Mouse (Mus musculus): ENCODE results near the gene Begain. TPM values are rescaled to one million over a fixed set of nuclear protein-coding genes. Genes with fewer than 3 reads are reported as not detected.
A peak's percentile ranks its signal among the peaks of the same experiment; 100 is the strongest.

The Begain gene
- 100 to 1,000 TPM; 164 to 172 TPM for total RNA-seq (2021)
- long read RNA-seq, experiment 1, transcript Begain-203 (7 exons, 2,707 nt), result major isoform, 100 of 136 reads
- long read RNA-seq, experiment 1, partial matches to known transcripts, result 2 of 136 reads
- long read RNA-seq, experiment 1, other reads (novel, unspliced or antisense), result 34 of 136 reads
- long read RNA-seq, experiment 2, transcript Begain-203 (7 exons, 2,707 nt), result major isoform, 121 of 180 reads
- long read RNA-seq, experiment 2, partial matches to known transcripts, result 17 of 180 reads
- long read RNA-seq, experiment 2, other reads (novel, unspliced or antisense), result 42 of 180 reads

DNA sequence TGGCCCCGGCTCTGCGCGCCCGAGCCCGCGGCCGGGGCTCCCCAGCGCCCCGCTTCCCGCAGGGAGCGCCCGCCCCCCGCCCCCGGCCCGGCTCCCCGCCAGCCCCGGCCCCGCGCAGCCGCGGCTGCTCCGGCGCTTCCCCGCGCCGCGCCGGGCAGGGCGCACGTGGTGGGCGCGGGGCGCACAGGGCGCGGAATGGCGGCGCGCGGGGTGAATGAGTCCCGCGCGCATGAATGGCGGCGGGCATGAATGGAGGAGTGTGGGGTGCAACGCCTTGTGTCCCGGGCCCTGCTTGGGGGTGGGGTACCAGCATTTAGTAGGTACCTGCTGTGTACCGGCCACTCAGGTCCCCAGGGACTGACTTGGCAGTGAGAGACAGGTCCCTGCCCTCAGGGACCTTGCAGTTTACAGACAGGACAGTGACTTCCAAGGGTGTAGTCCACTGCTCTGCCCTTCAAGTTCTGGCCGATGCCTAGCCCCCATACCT, at the start of gene Begain:
TSS of gene Begain (minus strand) at position 51 of the 487 bp plus-strand sequence.
- no peak for DNase-seq (ENCODE audit: low spot score in 2 of 2)
- intact Hi-C loops (cut with DNase I), result loop anchor here (5.0 kb wide), 1 partner anchor 324 kb away; no protein-coding TSS in a partner anchor

DNA sequence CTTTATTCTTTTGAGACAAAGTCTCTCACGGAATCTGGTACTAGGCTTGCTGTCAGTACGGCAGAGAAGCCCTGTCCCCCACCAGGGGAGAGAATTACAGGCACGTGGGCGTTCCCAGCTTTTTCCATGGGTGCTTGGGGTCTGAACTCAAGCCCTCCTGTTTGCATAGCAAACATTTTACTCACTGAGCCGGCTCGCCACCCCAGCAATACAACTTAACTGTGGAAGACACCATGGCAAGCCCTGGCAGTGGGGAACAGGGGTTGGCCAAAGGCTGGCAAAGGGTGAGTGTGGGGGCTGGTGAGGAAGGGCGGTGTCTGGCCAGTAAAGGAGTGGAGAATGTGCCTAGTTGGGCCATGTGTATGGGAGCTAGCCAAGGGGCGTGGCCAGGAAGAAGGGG, 47.7 kb upstream of the Begain start:
- intact Hi-C loops (cut with DNase I), result no loop called here
- no peak for DNase-seq (ENCODE audit: low spot score in 2 of 2)

DNA sequence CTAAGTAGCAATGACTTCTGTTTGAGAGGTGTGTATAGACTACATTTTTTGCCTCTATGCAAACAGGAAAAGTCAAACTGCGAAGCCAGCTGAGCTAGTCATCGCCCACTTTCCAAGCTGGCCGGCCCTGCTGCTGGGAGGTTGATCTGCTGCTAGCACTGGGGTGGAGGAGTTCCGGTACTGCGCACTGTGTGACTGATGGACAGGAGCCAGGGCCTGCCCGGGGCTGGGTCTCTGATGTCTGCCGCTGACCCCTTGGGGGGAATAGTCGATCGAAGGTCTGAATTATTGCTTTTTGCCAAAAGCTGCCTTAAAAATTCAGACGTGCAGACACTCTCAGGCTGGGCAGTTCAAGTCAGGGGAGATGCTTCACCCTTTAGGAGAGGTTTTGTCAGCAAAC, 47.1 kb upstream of the Begain start:
- no peak for DNase-seq (ENCODE audit: low spot score in 2 of 2)
- intact Hi-C loops (cut with DNase I), result no loop called here

GRCm38 (mm10) chr12:109112996-109113592, 45.1 kb upstream of the Begain start:
- DNase-seq (ENCODE audit: low spot score in 2 of 2), result peak; percentile 8 to 10

DNA sequence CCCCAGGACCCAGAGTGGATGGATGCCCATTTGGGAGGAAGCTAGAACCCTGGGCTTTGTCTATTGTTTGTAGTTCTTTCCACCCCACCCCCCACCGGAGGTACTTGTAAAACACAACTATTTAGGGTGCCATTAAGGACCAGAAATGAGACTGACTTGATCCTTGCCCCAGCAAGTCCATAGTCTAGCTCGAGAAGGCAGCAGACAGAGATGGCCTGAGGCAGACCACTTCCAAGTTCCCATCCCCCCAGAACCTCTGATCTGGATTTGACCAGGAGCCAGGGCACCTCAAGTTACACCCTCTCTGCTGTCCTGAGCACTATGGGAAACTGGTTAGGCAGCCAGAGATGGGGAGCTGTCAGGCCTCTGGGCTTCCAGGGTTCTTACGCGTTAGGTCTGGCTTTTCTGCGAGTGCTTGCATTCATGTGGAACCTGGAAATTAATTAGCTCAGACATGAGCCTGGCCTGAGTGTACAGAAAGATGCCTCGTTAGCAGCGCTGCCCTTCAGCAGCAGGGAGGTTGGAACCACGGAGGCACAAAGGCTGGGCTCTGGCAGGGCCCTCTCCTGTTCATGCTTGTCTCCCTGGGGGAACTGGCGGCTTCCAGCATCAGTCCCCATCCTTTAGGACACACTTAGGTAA, 44.5 kb upstream of the Begain start:
- no peak for DNase-seq (ENCODE audit: low spot score in 2 of 2)
- intact Hi-C loops (cut with DNase I), result no loop called here

More at GRCm38 (mm10) chr12:109112996-109113592, 45.1 kb upstream of the Begain start:
- intact Hi-C loops (cut with DNase I), result no loop called here

DNA sequence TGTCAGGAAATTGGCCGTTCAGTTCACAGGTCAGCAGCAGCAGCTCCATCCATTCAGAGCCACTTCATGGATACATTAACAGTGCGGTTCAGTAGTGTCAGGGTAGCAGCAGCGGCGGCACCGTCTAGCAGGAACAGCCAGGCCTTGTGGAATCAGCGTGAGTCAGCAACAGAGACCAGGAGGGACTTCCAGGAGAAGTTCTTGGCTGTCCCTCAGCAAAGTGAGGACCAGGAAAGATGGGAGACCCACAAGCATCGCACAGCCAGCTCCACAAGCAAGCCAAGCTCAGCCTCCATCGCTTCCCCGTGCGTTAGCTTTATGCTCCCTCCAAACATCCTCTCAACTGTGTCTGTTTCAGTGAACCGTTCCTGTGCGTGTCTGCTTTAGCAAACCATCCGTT, 40.9 kb upstream of the Begain start:
- no peak for DNase-seq (ENCODE audit: low spot score in 2 of 2)
- intact Hi-C loops (cut with DNase I), result no loop called here

DNA sequence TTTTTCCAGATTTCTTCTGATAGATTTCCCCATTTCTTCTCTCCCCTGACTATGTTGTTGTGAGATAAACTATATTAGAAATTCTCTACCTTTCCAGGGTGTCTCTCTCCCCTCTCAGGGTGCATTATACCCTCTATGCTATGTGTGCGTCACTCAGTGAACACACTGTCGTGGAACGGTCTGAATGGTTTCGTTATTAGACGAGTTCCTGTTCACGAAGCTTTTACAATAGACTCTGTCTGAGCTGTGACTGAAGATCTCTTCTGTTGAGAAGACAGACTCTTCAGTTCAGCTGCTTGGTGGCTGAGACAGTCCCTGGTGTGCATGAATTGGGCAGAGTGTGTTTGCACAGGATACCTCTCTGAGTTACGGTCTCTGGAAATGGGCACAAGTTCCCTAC, 32.4 kb upstream of the Begain start:
- intact Hi-C loops (cut with DNase I), result no loop called here
- no peak for DNase-seq (ENCODE audit: low spot score in 2 of 2)

DNA sequence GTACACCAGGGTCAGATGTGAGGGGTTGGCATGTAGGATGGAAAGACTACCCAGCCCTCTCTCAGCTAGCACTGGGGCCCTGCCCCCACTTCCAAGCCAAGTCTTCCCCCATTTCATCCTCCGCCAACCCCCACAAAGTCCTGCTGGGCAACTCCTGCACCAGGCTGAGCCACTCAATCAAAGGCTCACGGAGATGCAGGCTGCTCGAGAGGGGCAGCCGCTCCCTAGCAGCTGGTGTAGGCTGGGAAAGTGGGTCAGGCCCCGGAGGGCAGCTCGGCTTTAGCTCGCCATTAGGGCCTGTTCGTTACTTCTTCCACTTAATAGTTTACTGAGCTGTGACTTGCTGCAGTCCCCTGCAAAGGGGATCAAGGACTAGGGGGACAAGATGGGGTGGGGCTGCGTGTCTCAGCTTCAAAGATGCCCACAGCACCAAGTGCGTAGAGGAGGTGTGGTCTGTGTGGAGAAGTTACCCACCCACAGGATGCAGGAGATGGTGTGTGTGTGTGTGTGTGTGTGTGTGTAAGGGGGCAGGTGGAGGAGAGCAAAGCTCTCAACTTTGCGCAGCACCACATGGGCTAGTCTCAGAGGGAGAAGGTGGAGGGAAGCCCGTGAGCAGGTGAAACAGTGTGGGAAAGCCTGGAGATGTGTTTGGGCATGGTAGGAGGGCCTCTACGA, 22.6 kb upstream of the Begain start:
- intact Hi-C loops (cut with DNase I), result no loop called here
- DNase-seq (ENCODE audit: low spot score in 2 of 2), result no peak

DNA sequence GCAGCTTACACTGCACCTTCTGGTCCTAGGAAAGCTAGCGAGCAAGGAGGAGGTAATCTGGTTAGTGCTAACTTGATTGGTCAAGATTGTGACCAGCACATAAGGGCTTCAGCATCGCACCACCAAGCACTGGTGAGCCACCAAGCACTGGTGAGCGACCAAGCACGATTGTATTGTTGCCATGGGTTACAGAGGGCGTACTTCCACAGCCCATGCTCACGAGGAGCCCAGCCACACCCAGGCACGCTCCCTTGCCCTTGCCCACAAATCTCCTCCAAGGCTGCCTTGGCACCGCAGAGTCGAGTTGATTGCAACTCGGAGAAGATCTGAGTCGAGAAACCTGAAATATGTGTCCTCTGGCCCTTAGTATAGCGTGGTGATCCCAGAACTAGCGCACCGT, 22.0 kb upstream of the Begain start:
- intact Hi-C loops (cut with DNase I), result no loop called here
- DNase-seq (ENCODE audit: low spot score in 2 of 2), result no peak

- intact Hi-C loops (cut with DNase I), result no loop called here
- no peak for DNase-seq (ENCODE audit: low spot score in 2 of 2)
Observed at GRCm38 (mm10) chr12:109086111-109086510, 18.1 kb upstream of the Begain start.

DNA sequence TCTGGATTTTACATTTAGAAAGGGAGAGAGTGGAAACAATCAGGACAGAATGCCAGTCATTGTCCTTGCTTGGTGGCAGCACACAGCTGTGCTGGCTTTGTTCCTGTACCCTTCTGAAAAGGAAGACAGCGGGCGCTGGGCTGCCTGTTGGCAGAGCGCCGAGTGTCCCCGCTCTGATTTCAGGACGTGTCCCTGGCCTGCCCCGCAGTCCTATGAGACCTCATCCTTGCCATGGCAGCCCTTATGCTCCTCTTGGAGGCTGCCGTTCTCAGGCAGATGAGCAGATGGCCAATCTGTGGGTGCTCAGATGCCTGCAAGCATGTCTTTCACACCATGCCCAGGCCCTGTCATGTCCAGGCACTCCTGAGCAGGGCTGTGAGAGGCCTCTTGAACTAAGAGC, 17.7 kb upstream of the Begain start:
- intact Hi-C loops (cut with DNase I), result no loop called here
- DNase-seq (ENCODE audit: low spot score in 2 of 2), result peak; percentile 17 to 25

GRCm38 (mm10) chr12:109085046-109085445, 17.0 kb upstream of the Begain start:
- intact Hi-C loops (cut with DNase I), result no loop called here
- DNase-seq (ENCODE audit: low spot score in 2 of 2), result no peak

- DNase-seq (ENCODE audit: low spot score in 2 of 2), result no peak
- intact Hi-C loops (cut with DNase I), result no loop called here
Observed at GRCm38 (mm10) chr12:109083476-109083875, 15.5 kb upstream of the Begain start.

DNA sequence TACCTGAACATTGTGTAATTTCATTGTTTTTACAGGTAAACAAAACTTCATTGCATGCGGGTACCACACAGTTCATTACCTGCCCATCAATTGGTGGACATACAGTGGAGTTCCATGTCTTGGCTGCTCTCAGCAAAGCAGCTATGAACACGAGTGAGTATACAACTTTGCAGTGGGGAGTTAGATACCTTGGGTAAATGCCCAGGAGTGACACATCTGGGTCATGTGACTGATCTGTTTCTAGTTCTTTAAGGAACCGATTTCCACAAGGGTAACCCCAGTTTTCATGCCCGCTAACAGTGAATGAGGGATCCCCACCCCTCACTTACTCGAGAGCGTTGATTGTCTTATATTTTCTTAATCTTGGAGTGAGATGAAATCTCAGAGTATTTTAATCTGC, 9.0 kb upstream of the Begain start:
- no peak for DNase-seq (ENCODE audit: low spot score in 2 of 2)
- intact Hi-C loops (cut with DNase I), result no loop called here

GRCm38 (mm10) chr12:109074777-109075285, 6.8 kb upstream of the Begain start:
- intact Hi-C loops (cut with DNase I), result no loop called here
- DNase-seq (ENCODE audit: low spot score in 2 of 2), result no peak

DNA sequence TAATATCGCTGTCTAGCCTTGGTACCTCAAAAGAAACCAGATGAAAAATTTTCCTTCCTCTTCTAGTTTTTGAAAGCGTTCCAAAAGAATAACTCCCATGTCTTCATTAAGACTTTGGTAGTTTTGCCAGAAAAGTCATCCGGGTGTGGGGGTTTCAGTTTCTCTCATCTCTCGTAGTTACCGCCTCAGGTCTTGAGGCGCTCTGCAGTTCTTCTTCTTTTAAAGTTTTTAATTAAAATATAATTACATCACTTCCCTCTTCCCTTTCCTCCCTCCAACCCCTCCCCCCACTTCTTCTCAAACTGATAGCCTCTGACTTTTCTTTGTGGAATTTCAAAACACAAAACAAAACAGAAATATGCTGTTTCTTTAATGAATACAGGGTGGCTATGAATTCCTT, 6.1 kb upstream of the Begain start:
- intact Hi-C loops (cut with DNase I), result no loop called here
- no peak for DNase-seq (ENCODE audit: low spot score in 2 of 2)

GRCm38 (mm10) chr12:109071248-109071647, 3.2 kb upstream of the Begain start:
- DNase-seq (ENCODE audit: low spot score in 2 of 2), result no peak
- intact Hi-C loops (cut with DNase I), result no loop called here

GRCm38 (mm10) chr12:109069751-109070150, 1.7 kb upstream of the Begain start:
- intact Hi-C loops (cut with DNase I), result loop anchor here (5.0 kb wide), 1 partner anchor 323 kb away; no protein-coding TSS in a partner anchor
- no peak for DNase-seq (ENCODE audit: low spot score in 2 of 2)

GRCm38 (mm10) chr12:109068738-109069137, 721 bp upstream of the Begain start:
- no peak for DNase-seq (ENCODE audit: low spot score in 2 of 2)

More at GRCm38 (mm10) chr12:109068738-109069137, 721 bp upstream of the Begain start:
- intact Hi-C loops (cut with DNase I), result loop anchor here (5.0 kb wide), 1 partner anchor 324 kb away; no protein-coding TSS in a partner anchor

Data from left cerebral cortex, postnatal 14 days (tissue).